Mouse (Mus musculus) G1E (cell line): ENCODE results near the gene Rab38.

Experiments
- CTCF ChIP-seq: IDR thresholded peaks from 2 replicates; pipeline ENCODE4 v1.5.1; 2012; ENCODE audit warnings: low read depth, low read length, inconsistent platforms, mixed read lengths
- GATA1 ChIP-seq: IDR thresholded peaks from 2 replicates; pipeline ENCODE4 v1.6.1; 2012; ENCODE audit warnings: borderline replicate concordance, low read length, inconsistent platforms, mixed read lengths
- GATA2 ChIP-seq: IDR thresholded peaks from 2 replicates; pipeline ENCODE4 v1.6.1; 2012; ENCODE audit warnings: low read depth, low read length, inconsistent platforms, borderline replicate concordance
- POLR2AphosphoS5 ChIP-seq: IDR thresholded peaks from 2 replicates; pipeline ENCODE4 v1.6.1; 2012; ENCODE audit warnings: low read depth, low read length, inconsistent platforms; ENCODE audit not compliant: insufficient replicate concordance
- TAL1 ChIP-seq: conservative IDR thresholded peaks from 2 replicates; pipeline ENCODE4 v1.6.1; 2012; ENCODE audit warnings: low read depth, low read length, inconsistent platforms, mixed read lengths

DNA sequence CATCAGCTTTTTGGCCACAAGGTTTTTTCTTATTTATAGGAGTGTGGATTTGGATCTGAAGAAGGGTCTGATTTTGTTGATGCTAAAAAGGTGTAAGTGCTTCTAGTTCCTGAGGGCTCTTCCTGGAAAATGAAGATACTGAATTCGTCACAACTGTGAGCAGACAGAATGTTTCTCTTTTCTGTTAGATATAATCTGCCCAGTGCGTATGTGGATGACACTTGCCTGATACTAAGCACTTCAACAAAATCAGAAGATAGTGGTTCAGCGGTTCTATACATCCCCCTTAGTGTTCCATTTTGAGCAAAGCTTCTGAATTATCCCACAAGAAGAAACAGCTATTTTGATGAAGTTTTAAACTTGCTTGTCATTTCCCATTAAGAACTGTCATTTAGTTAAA, 2.6 kb upstream of the Rab38 start:
- TF ChIP-seq CTCF (no peak), POLR2AphosphoS5 (no peak), TAL1 (no peak), GATA1 (no peak), GATA2 (no peak)
